Mouse (Mus musculus): ENCODE measurements at regions not wholly inside any gene's neighbourhood (a gene's known extent, or its start where the extent isn't known, plus 50 kb on each side); places are given as distances from the start of the nearest gene placed in this dataset.
"Not testable (repeated sequence)": the region's sequence is repeated elsewhere in the genome, so short reads cannot be mapped to it uniquely, and the experiment has no call there.

DNA sequence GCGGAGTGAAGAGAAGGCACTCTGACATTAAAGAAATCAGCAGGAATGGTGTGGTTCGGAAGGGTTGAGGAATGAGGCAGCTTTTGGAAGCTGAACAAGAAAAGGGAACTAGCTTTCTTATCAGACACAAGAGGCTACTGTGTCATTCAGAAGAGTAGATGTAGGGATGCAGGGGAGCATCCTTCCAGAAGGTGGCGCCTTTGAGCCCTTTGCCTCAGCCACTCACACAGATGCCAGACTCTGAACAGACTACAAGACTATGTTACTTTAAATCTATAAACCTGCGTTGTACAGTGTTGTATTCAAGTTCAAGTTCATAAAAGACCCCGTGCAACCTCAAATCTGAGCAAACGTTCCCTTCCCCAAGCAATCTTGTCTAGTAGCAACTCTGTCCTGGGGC is 128.9 kb downstream of the Kap start:
- TF ChIP-seq CTCF (conservative IDR thresholded peaks at IDR 0.05; ENCODE audit: insufficient read depth, insufficient read length, low read depth, low read length); POLR2A (IDR thresholded peaks at IDR 0.05; ENCODE audit: low read depth, low read length): not testable (repeated sequence)
